Mouse (Mus musculus): Measurements from ENCODE around the gene Apobec3. TPM values are rescaled to one million over a fixed set of nuclear protein-coding genes. Genes with fewer than 3 reads are reported as not detected.

Gene Apobec3
- 1 to 10 TPM; 1.4 to 2.4 (median 2.0) TPM for total RNA-seq (2022)

DNA sequence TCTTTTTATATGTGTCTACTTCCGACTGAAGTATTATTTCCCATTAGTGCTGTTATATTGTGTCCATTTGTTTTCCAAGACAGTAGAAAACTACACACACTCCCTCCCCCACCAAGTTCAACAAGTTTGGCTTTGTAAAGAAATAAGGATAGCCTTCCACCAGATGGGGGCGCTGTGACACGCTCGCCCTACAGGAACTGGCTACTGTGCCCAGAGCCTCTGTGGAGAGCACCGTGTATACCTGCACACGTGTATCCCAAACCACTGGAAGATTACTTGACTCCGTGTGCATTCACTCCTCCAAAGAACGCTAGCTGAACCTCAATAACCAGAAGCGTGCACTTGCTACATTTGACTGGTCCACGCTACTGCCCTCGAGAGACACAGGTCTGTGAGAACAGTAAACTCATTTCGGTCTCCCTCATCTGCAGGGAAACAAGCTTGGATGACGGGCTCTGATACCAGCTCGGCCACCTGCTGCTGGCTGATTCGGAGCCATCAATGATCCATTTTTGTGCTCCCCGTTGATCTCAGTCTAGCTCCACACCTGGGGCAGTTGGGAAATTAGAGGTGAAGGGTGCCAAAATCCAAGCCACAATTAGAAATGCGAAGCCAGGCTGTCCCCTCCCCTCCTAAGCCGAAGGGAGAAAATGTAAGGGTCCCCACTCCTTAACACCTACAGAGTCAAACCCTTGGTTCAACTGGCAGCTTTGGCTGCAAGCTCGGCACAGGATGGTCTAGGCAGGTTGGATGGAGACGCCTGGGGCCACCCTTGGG lies at the start of gene Apobec3:
Gene Apobec3, plus strand, starts transcription at position 224 of the 777 bp plus-strand sequence.
- peak; percentile 40 for DNase-seq (ENCODE audit: low spot score in 2 of 2)

GRCm38 (mm10) chr15:79842985-79843384 lies 48.5 kb upstream of the Apobec3 start:
- no peak for DNase-seq (ENCODE audit: low spot score in 2 of 2)

DNA sequence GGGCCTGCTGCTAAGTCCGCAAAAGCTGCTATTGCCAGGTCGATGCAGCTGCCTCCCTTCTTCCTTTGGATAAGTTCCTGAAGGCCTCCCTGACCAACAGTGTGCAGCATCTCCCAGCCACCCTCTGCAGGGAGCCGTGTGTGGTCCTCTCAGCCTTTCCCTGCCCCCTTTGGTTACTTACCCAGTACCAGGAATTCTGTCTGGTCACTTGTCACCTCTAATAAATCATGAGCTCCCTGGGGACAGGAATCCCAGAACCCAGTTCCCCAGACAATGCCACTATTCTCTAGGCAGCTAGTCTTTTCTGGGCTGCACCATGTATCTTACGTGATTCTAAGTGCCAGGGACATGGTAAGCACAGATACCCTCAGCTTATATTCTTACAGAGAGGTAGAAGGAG lies 45.5 kb upstream of the Apobec3 start:
- no peak for DNase-seq (ENCODE audit: low spot score in 2 of 2)

DNA sequence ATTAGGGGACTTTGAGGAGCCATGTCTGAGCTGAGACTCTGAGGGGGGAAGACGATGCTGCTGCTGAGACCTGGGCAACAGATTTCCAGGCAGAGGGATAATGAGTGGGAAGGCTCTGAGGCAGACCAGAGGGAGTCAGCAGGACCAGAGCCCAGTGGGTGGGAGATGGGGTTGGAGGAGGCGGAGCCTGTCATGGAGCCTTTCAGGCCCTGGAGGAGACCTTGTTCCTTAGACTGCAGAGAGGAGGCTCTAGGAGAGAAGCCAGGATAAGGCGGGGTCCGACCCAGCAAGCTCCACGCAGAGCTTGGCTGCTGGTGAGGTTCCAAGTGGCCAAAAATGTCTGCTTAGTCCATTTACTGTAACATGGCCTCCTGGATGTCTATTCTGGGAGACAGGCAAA lies 44.4 kb upstream of the Apobec3 start:
- DNase-seq (ENCODE audit: low spot score in 2 of 2), result peak; percentile 45 to 60

- no peak for DNase-seq (ENCODE audit: low spot score in 2 of 2)
Measured at GRCm38 (mm10) chr15:79850143-79850542, 41.3 kb upstream of the Apobec3 start.

- no peak for DNase-seq (ENCODE audit: low spot score in 2 of 2)
Measured at GRCm38 (mm10) chr15:79858979-79859378, 32.5 kb upstream of the Apobec3 start.

- no peak for DNase-seq (ENCODE audit: low spot score in 2 of 2)
Measured at GRCm38 (mm10) chr15:79859821-79860220, 31.6 kb upstream of the Apobec3 start.

GRCm38 (mm10) chr15:79867260-79868002 lies 24.0 kb upstream of the Apobec3 start:
- DNase-seq (ENCODE audit: low spot score in 2 of 2), result no peak

DNA sequence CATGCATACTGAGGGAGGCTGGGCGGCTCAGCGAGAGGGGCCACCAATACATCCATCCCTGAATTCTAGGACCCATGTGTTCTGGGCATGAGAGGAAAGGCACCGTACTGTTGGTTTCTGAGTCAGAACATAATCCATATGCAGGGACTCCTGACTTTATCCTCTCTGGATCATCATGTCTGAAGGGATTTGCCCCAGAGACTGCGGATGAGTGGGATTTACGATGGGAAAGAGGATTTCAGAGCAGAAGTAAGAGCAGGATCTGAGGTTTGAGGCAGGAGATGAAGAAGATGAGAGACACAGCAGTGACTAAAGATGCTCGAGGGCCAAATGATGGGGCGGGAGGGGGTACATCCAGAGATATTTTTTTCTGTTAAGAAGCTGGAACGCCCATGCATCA lies 17.9 kb upstream of the Apobec3 start:
- DNase-seq (ENCODE audit: low spot score in 2 of 2), result no peak

DNA sequence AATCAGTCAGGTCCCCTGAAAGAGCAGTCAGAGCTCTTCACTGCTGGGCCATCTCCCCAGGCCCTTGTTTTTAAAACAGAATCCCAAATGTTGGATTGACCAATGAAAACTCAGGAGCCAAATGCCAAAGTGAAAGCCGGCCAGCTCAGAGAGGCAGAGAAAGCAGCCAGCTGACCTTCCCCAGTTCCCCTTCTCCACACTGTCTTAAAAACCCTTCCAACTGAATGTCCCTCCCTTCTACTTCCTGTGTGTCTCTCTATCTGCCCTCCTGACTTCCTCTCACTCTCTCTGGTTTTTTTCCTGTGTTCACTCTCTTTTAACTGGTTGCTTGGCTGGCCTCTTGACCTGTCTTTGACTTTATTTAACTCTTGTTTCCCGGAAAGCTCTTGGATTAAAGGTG lies 17.5 kb upstream of the Apobec3 start:
- no peak for DNase-seq (ENCODE audit: low spot score in 2 of 2)

DNA sequence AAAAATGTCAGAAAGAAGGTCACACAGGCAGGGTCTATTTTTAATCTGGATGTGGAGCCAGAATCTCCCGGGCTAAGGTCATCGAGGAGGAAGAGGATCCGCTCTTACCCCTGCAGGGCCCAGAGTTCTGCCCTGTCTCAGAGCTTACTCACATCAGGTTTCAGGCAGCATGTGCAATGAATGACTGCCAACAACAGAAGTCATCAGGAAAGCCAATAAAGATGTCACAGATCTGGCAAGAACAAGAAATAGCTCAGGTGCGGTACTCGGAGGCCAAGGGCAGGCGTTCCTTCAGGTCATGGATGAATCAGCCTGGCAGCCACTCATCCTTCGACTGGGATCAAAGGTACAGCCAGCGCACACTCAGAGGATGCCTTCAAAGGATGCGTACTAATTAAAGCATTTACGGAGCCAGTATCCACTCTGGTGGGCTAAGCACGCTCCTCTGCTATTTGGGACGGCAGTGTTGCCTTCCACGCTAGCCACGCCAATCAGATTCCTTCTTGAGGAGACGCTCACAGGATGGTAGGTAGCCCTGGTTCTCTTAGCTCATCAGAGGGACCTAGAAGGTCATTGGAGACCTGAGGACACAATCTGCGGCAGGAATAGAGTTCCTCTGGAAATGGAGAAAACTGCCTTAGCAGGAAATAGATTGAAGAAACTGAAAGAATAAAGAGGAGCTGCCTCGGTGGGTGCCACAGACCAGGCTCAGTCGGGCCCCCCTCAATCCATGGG lies 16.0 kb upstream of the Apobec3 start:
- no peak for DNase-seq (ENCODE audit: low spot score in 2 of 2)

- DNase-seq (ENCODE audit: low spot score in 2 of 2), result no peak
Measured at GRCm38 (mm10) chr15:79878725-79879136, 12.7 kb upstream of the Apobec3 start.

DNA sequence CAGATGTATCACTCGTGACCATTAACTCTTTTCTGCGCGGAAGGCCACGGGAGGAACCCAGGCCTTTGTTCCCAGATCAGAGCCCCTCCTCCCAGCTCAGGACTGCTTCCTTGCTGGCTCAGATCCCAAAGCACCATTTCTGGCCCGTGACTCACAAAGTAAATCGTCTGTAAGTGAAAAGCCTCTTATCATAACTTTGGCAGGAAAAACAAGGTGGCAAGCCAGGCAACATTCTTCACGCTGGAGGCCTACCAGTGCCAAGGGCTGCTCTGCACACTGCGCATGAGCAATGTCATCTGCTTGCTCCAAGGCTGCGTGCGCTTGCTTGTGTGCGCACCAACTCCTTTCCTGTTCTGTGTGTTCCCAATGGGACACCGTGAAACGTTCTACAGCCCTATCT lies 12.1 kb upstream of the Apobec3 start:
- DNase-seq (ENCODE audit: low spot score in 2 of 2), result peak; percentile 42 to 61

DNA sequence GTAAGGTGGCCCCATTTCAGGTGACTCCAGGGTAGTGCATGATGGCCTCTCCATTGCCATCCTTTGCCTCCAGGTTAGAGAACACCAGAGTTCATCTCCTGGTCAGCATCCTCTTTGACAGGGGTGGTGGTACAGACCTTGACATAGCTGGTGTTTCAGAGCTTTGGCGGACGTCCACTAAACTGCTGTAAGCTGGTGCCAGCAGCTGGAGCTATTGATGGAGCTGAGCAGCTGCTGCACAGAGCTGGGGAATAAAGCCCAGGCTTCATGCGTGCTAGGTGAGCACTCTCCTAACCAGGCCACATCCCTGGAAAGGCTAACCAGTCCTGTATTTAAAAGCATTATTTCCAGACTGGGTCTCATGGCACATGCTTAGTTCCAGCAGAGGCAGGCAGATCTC lies 11.0 kb upstream of the Apobec3 start:
- DNase-seq (ENCODE audit: low spot score in 2 of 2), result no peak

DNA sequence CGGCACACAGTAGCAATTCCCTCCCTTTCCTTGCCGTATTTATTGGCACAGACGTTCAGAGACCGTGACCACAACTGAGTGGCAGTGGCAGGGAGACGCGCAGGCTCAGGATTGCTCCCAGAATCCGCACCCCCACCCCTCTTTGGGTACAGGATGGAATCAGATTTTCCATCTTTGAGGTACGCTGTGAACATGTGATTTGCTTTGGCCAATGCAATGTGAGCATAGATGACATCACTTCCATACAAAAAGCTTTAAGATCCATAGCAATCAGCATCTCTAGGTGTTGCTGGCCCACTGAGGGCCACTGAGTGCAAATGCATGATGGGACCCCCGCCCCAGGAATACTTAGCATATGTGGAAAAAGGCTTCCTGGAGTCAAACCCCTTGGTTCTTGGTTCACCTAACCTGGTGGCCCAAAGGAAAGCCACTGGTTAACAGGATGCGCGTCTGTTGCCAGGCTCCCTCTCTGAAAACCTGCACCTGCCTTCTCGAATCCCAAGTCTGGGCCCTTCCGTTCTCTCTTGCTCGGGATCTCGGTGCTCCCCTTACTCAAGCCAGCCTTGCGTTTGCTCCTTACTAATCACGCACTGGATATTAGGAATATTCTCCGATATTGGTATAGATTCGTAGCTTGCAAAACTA lies 8.7 kb upstream of the Apobec3 start:
- DNase-seq (ENCODE audit: low spot score in 2 of 2), result no peak

GRCm38 (mm10) chr15:79883352-79883822 lies 8.1 kb upstream of the Apobec3 start:
- DNase-seq (ENCODE audit: low spot score in 2 of 2), result peak; percentile 91

- DNase-seq (ENCODE audit: low spot score in 2 of 2), result no peak
Measured at GRCm38 (mm10) chr15:79884820-79885219, 6.6 kb upstream of the Apobec3 start.

- DNase-seq (ENCODE audit: low spot score in 2 of 2), result peak; percentile 40 to 61
Measured at GRCm38 (mm10) chr15:79892213-79892541, 718 bp downstream of the Apobec3 start.

DNA sequence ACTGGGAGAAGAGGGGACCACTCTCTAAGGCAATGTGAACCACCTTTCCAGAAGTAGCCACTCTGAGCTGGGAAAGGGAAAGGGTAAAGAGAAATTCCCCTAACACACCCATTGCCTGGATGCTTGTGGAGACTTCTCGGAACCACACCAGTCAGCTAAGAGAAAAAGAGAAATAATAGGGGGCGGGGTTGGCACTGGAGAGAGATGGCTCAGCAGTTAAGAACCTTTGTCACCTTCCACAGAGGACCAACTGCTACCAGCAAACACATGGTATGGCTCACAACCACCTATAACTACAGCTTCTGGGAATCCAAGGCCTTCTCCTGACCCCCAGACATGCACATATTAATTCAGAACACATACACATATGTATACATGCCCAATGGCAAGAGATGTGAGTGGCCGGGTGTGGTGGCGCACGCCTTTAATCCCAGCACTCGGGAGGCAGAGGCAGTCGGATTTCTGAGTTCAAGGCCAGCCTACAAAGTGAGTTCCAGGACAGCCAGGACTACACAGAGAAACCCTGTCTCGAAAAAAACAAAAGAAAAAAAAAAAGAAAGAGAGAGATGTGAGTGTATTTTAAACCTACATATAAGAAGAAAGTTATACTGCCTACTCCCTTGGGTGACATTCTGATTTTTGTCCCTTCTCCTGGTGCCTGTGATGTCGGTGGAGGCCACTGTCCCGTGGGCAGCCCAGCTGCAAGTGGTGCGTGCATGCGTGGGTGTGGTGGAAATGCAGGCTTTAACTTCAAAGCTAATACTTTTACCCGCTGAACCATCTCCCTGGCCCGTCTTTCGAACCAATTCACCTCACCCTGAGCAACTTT lies 1.8 kb downstream of the Apobec3 start:
- no peak for DNase-seq (ENCODE audit: low spot score in 2 of 2)

DNA sequence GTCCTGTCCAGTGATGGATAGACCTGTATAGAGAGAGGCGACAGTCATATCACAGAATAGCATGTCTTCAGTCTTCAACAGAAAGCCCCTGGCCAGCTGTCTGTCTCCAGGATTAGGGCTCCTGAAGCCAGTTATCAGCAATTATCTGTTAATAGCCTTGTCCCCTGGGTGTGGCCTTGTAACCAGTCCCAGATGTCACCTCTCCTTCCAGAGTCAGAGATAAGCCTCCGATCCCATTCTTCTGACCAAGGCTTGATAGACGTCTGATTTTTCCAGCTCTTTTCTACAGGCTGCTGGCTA lies 2.3 kb downstream of the Apobec3 start:
- DNase-seq (ENCODE audit: low spot score in 2 of 2), result no peak

DNA sequence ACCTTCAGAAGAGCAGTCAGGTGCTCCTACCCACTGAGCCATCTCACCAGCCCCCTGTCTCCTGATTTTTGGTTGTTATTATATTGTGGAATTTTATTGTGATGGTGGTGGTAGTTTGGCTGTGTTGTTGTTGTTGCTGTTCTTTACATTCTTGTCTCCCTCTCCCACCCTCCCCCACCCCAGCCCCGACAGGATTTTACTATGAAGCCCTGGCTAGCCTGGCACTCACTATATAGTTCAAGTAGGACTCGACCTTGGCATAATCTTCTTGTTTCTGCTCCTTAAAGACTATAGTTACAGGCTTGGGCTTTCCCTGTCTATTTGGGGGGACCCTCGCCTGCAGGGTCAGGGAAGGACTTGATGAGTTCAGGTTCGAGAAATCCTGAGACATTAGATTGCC lies 2.9 kb downstream of the Apobec3 start:
- no peak for DNase-seq (ENCODE audit: low spot score in 2 of 2)
